In genomic region chr1:132533840-132534239, GRCm38 (mm10) we compare ENCODE assay signal across 13 mouse cellular contexts. TPM values are rescaled to one million over a fixed set of nuclear protein-coding genes. Genes with fewer than 3 reads are reported as not detected.
DNase-seq lines count a peak whose midpoint lies in the region; TF ChIP-seq lines count a peak whose summit lies in the region.
"Had no signal": no experiment of that assay in that cellular context is flagged by ENCODE, and none has a peak within 500 bp of the region (broad histone marks: within the 10 kb centered on the region; RNA-seq: fewer than 3 reads in every experiment).

No protein-coding gene starts in this region.

- no peaks in the 10 kb centered on the region for H3K36me3 ChIP-seq in limb, embryonic 10.5 days

- no peak for TF ChIP-seq POLR2A in lung, adult 2 months (IDR thresholded peaks at IDR 0.05; ENCODE audit: borderline replicate concordance, extremely low read depth, low read depth, low read length)

- peaks cover 52% of the 10 kb centered on the region for H3K4me1 ChIP-seq in limb, embryonic 10.5 days
- H3K4me1 ChIP-seq in lung, adult 2 months (ENCODE audit: control insufficient read depth, insufficient read depth, low read length), result no peaks in the 10 kb centered on the region

- 5% methylated on average over 8 of the region's 8 CpGs for WGBS in limb, embryonic 10.5 days
- 8% methylated on average over 8 of the region's 8 CpGs for WGBS in lung, adult 2 months

- H3K27me3 ChIP-seq in limb, embryonic 10.5 days (ENCODE audit: low read depth, poor library complexity, severe bottlenecking), result peaks cover 75% of the 10 kb centered on the region

- no peak for TF ChIP-seq CTCF in lung, adult 2 months (IDR thresholded peaks at IDR 0.05; ENCODE audit: insufficient read depth, low read length)

- H3K4me3 ChIP-seq in limb, embryonic 10.5 days, result no peak overlapping the region
- no peak overlapping the region for H3K4me3 ChIP-seq in lung, adult 2 months (replicated peaks; ENCODE audit: extremely low read depth, low read depth, low read length)

- DNase-seq in embryo, embryonic 11 days, result peak; percentile 20
- DNase-seq in embryo, embryonic 10.5 days (ENCODE audit: low spot score), result no peak
- peak; percentile 46 to 47 for DNase-seq in spleen, adult 18-20 months
- no peak for DNase-seq in spleen, postnatal 4 days (ENCODE audit: low spot score in 2 of 2)
- DNase-seq in limb, embryonic 10.5 days (ENCODE audit: low spot score), result peak; percentile 35
- peak; percentile 75 to 76 for DNase-seq in spleen, postnatal 36 days (ENCODE audit: low spot score in 2 of 2)
- no peak for DNase-seq in left cerebral cortex, adult 18-20 months (ENCODE audit: low spot score in 2 of 2)
- no peak for DNase-seq in lung, adult 2 months
- DNase-seq: adrenal gland, postnatal 10 days; cerebellum, adult 11 months; gastrocnemius, postnatal 10 days; layer of hippocampus, adult 9-11 months; thymus, postnatal 25 days had no signal

- H3K27ac ChIP-seq in limb, embryonic 10.5 days, result no peak overlapping the region

- no peaks in the 10 kb centered on the region for H3K9me3 ChIP-seq in limb, embryonic 10.5 days (replicated peaks)

RNA-seq across cellular contexts. Expression of gene Cntn2, which starts 9.2 kb away (rescaled TPM):
- 0.94 and 1.3 TPM in 2 replicates for polyA plus RNA-seq in limb, embryonic 10.5 days (2016; fragmentation: Nextera tagmentation; extraction: Ambion mirVana)
- 10 to 100 TPM; 65.8 to 86.7 TPM for total RNA-seq in left cerebral cortex, adult 18-20 months (2021)
- polyA plus RNA-seq in lung, adult 2 months (2012; rRNA removed), result 0.07 and 0.11 TPM in 2 replicates

RNA-seq across cellular contexts. Expression of gene Tmem81, which starts 27.8 kb away (rescaled TPM):
- 1.5 and 1.7 TPM in 2 replicates for polyA plus RNA-seq in limb, embryonic 10.5 days (2016; fragmentation: Nextera tagmentation; extraction: Ambion mirVana)
- total RNA-seq in left cerebral cortex, adult 18-20 months (2021), result 1 to 10 TPM; 4.7 to 4.8 TPM
- 2.4 and 3.5 TPM in 2 replicates for polyA plus RNA-seq in lung, adult 2 months (2012; rRNA removed)

RNA-seq across cellular contexts. Expression of gene Rbbp5, which starts 56.7 kb away (rescaled TPM):
- polyA plus RNA-seq in limb, embryonic 10.5 days (2016; fragmentation: Nextera tagmentation; extraction: Ambion mirVana), result 59.4 and 66.8 TPM in 2 replicates
- 10 to 100 TPM; 59.5 to 61.4 TPM for total RNA-seq in left cerebral cortex, adult 18-20 months (2021)
- 11.7 and 20.8 TPM in 2 replicates for polyA plus RNA-seq in lung, adult 2 months (2012; rRNA removed)

Comparison
In these comparisons a context has a peak if more than half of its experiments do, and no peak if none do; other contexts are left out.
1. DNase-seq: peak in embryo, embryonic 11 days (single experiment), spleen, adult 18-20 months (2 of 2), limb, embryonic 10.5 days (single experiment) and spleen, postnatal 36 days (2 of 2); none in embryo, embryonic 10.5 days (single experiment), spleen, postnatal 4 days (0 of 2), left cerebral cortex, adult 18-20 months (0 of 2) and lung, adult 2 months (single experiment).